Mouse (Mus musculus): ENCODE results near the gene Tm7sf2. TPM values are rescaled to one million over a fixed set of nuclear protein-coding genes. Genes with fewer than 3 reads are reported as not detected.
A peak's percentile ranks its signal among the peaks of the same experiment; 100 is the strongest.

Tm7sf2 gene
- polyA plus RNA-seq, 1 experiment from 2014 or later, result 34.9 TPM

DNA sequence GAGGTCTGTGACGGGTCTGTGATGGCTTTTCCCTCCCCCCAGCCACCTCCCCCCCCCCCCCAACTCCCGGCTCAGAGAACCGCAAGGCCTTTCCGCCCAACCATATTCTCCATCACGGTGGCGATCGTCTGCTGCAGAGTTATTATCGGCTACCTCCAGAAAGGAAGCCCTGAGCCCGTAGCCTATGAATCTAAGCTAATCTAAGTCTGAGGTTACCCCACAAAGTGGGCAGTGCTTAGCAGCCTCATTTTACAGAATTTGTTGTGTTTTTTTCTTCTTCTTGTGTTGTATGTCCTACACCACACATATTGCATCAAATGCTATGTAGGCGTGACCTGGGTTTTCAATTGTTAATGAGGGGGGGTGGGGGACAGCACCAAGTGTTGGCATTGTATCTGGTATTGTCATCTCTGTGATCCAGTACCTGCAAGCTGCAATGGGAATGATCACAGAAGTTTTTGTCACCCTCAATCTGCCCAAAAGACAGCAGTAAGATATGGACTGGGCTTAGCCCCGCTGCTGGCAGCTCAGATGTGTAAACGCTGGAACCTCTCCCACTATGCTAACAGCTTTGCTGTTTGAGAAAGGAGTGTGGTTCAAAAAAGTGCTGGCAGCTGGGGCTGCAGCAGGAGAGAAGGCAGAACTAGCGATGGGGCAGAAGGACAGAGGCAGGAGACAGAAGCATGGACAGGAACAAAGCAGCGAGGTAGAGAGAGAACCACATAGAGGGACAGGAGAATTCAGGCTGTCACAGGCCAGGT, 37.5 kb downstream of the Tm7sf2 start:
- Histone ChIP-seq H3K9me3 (no peaks in the 10 kb centered on the region), H3K9ac (no peak overlapping the region), H3K27ac (no peak overlapping the region), H3K36me3 (no peaks in the 10 kb centered on the region), H3K27me3 (replicated peaks) (no peaks in the 10 kb centered on the region), H3K4me1 (replicated peaks) (no peaks in the 10 kb centered on the region), H3K4me2 (replicated peaks) (no peak overlapping the region), H3K4me3 (replicated peaks) (no peak overlapping the region)
- 68% methylated on average over 14 of the region's 14 CpGs for WGBS
- no peak for ATAC-seq

DNA sequence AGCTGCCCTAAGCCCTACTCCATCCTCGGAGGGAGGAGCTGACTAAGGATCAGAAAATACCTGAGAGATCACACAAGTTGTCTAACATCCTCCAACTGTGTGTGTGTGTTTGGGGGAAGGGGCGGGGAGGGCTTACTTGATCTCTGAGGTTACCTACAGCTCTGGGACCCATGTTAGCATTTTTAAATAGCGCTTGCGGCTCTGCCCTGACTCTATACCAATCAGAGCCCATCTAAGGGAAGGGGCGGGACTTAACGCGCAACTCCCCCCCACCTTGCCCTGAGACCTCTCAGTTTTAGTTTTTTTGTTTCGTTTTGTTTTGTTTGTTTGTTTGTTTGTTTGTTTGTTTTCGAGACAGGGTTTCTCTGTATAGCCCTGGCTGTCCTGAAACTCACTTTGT, 38.7 kb downstream of the Tm7sf2 start:
- Histone ChIP-seq H3K27me3 (replicated peaks) (no peaks in the 10 kb centered on the region), H3K9ac (no peak overlapping the region), H3K27ac (no peak overlapping the region), H3K36me3 (no peaks in the 10 kb centered on the region), H3K9me3 (no peaks in the 10 kb centered on the region), H3K4me3 (replicated peaks) (no peak overlapping the region), H3K4me1 (replicated peaks) (no peaks in the 10 kb centered on the region), H3K4me2 (replicated peaks) (no peak overlapping the region)
- WGBS, result 79% methylated on average over 9 of the region's 9 CpGs
- ATAC-seq, result no peak

DNA sequence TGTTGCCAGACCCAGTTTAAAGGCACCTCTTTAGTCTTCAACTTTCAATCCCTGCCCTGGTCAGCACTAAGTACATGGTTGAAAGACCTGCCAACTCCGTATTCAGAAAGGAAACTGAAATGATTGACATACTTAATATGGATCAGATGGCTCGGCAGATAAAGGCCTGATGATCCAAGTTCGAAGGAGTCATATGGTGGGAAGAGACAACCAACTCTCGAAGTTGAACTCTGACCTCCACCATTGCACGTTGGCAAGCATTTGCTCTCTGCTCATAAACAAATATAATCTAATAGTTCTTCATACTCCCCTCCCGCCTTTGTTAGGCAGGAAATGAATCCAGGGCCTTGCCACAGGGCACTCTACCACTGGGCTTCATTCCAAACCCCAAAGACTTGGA, 39.2 kb downstream of the Tm7sf2 start:
- Histone ChIP-seq H3K9ac (no peak overlapping the region), H3K9me3 (no peaks in the 10 kb centered on the region), H3K27ac (no peak overlapping the region), H3K27me3 (replicated peaks) (no peaks in the 10 kb centered on the region), H3K4me2 (replicated peaks) (no peak overlapping the region), H3K36me3 (no peaks in the 10 kb centered on the region), H3K4me1 (replicated peaks) (no peaks in the 10 kb centered on the region), H3K4me3 (replicated peaks) (no peak overlapping the region)
- 75% methylated on average over 6 of the region's 6 CpGs for WGBS
- ATAC-seq, result no peak

DNA sequence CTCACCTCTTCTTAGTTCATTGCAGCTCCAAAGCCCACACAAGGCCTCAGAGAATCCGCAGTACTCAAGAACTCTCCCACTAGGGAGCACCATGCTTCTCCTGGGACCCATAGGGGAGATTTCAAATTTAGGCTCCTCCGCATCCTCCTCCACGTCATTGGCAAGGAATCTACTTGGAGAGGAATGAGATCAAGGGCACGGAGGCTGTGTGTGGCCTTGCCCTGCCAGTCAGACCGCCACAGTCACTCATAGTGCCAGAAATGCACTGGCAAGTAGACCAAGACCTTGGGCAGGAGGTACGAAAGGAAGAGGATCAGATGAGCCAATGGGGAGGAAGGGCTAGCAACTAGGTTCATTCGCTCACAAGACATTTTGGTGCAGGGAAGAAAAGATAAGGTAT, 44.2 kb downstream of the Tm7sf2 start:
- H3K9ac ChIP-seq, result no peak overlapping the region
- no peaks in the 10 kb centered on the region for H3K36me3 ChIP-seq
- H3K4me3 ChIP-seq (replicated peaks), result no peak overlapping the region
- H3K4me1 ChIP-seq (replicated peaks), result 0 out of 2 replicates have a peak, but pooled peaks cover 3% of the 10 kb centered on the region
- H3K4me2 ChIP-seq (replicated peaks), result no peak overlapping the region
- H3K27ac ChIP-seq, result no peak overlapping the region
- ATAC-seq, result no peak
- no peaks in the 10 kb centered on the region for H3K9me3 ChIP-seq
- WGBS, result 82% methylated on average over 7 of the region's 7 CpGs
- H3K27me3 ChIP-seq (replicated peaks), result no peaks in the 10 kb centered on the region; the same call in 1 of the 2 replicates

DNA sequence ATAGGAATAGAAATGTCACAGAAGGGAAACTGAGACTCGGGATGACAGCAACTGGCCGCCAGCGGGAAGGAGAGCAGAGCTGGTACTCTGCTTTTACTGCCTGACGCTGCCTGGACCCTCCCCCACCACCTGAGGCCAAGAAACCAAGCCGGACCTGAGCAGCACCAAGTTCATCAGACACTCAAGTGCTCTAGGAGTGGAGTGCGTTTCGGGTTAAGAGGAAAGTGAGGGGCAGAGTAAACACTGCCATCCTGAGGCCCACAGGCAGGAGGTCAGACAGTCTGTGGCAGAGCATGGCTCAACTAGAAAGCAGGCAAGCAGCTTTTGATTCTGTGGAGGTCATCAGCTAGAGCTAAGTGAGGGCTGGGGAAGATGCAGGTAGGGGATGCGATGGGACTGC, 45.1 kb downstream of the Tm7sf2 start:
- Histone ChIP-seq H3K4me2 (replicated peaks) (no peak overlapping the region), H3K4me1 (replicated peaks) (0 out of 2 replicates have a peak, but pooled peaks cover 7% of the 10 kb centered on the region), H3K27ac (no peak overlapping the region), H3K36me3 (no peaks in the 10 kb centered on the region), H3K4me3 (replicated peaks) (no peak overlapping the region), H3K27me3 (replicated peaks) (no peaks in the 10 kb centered on the region; the same call in 1 of the 2 replicates), H3K9me3 (no peaks in the 10 kb centered on the region), H3K9ac (no peak overlapping the region)
- ATAC-seq, result no peak
- 51% methylated on average over 8 of the region's 8 CpGs for WGBS

DNA sequence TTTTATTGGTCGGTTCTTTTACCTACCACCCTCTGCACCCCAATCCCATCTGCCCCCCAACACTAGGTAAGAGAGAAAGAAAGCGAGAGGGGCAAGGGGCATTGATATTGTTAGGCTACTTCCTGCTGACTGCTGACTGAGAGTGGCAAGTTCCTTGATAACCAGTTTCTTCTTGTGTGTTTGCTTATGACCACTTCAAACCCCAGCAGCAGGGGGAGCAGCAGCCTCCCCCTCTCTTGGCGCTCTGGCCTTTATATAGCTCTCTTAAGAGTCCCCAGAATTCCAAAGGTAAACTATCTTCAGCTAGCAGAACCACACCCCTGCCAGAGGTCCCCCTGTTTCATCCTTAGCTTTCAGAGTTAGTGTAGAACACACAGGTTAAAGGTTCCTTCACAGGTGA, 47.9 kb downstream of the Tm7sf2 start:
- Histone ChIP-seq H3K4me1 (replicated peaks) (peaks cover 14% of the 10 kb centered on the region), H3K27ac (no peak overlapping the region), H3K4me3 (replicated peaks) (no peak overlapping the region), H3K36me3 (no peaks in the 10 kb centered on the region), H3K4me2 (replicated peaks) (no peak overlapping the region), H3K9me3 (no peaks in the 10 kb centered on the region), H3K27me3 (replicated peaks) (no peaks in the 10 kb centered on the region; the same call in 1 of the 2 replicates), H3K9ac (no peak overlapping the region)
- no peak for ATAC-seq
- WGBS, result 53% methylated on average over 3 of the region's 3 CpGs

DNA sequence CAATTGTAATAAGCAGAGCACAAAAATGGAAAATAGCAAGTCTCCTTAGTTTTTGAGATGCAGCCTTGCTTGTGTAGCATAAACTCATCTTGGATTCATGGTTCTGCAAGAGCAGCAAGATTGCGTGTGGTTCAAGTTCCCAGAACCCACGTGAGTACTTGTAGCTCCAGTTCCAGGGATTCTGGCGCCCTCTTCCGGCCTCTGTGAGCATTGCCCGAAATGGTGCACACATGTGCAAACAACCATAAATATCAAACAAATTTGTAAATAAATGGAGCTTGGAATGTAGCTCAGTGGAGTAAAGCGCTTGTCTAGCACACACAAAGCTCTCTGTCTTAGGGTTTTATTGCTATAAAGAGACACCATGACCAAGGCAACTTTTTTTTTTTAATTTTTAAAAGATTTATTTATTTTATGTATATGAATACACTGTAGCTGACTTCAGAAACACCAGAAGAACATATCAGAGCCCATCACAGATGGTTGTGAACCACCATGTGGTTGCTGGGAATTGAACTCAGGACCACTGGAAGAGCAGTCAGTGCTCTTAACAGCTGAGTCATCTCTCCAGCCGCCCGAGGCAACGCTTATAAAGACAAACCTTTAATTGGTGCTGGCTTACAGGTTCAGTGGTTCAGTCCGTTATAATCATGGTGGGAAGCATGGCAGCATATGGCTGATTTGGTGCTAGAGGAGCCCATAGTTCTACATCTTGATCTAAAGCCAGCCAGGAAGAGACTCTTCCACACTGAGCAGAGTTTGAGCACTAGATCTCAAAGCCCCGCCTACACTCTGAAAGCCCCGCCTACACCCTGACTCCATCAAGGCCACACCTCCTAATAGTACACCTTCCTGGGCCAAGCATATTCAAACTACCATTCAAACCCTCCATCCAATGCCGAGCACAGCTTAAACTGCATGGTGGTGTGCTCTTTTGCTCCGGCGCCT, 49.8 kb downstream of the Tm7sf2 start:
- no peak overlapping the region for H3K27ac ChIP-seq
- H3K27me3 ChIP-seq (replicated peaks), result no peaks in the 10 kb centered on the region; the same call in 1 of the 2 replicates
- H3K4me2 ChIP-seq (replicated peaks), result no peak overlapping the region
- H3K4me1 ChIP-seq (replicated peaks), result peaks cover 14% of the 10 kb centered on the region
- no peak for ATAC-seq
- H3K36me3 ChIP-seq, result no peaks in the 10 kb centered on the region
- H3K9me3 ChIP-seq, result no peaks in the 10 kb centered on the region
- no peak overlapping the region for H3K9ac ChIP-seq
- WGBS, result 33% methylated on average over 15 of the region's 15 CpGs
- H3K4me3 ChIP-seq (replicated peaks), result no peak overlapping the region

DNA sequence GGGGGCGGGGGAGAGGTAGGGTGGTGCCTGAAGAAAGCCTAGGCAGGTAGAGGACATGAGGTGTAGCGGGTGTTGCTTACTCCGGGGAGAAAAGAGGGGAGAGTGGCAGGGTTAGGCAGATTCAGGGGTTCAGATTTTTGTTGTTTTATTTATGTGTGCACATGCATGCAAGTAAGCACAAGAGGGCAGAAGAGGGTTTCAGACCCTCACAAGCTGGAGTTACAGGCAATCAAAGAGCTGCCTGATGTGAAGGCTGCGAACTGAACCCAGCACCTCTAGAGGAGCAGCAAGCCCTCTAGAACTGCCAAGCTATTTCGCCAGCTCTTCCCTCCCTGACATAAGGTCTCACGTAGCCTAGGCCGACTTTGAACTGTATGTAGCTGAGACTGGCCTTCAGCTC, 51.6 kb downstream of the Tm7sf2 start:
- H3K9ac ChIP-seq, result no peak overlapping the region
- H3K9me3 ChIP-seq, result no peaks in the 10 kb centered on the region
- no peak overlapping the region for H3K27ac ChIP-seq
- H3K4me1 ChIP-seq (replicated peaks), result peaks cover 14% of the 10 kb centered on the region
- no peak for ATAC-seq
- no peaks in the 10 kb centered on the region for H3K36me3 ChIP-seq
- no peak overlapping the region for H3K4me3 ChIP-seq (replicated peaks)
- H3K4me2 ChIP-seq (replicated peaks), result 0 out of 2 replicates have a peak overlapping the region, but pooled peaks have one; percentile 96
- 50% methylated on average over 7 of the region's 7 CpGs for WGBS
- no peaks in the 10 kb centered on the region for H3K27me3 ChIP-seq (replicated peaks)

DNA sequence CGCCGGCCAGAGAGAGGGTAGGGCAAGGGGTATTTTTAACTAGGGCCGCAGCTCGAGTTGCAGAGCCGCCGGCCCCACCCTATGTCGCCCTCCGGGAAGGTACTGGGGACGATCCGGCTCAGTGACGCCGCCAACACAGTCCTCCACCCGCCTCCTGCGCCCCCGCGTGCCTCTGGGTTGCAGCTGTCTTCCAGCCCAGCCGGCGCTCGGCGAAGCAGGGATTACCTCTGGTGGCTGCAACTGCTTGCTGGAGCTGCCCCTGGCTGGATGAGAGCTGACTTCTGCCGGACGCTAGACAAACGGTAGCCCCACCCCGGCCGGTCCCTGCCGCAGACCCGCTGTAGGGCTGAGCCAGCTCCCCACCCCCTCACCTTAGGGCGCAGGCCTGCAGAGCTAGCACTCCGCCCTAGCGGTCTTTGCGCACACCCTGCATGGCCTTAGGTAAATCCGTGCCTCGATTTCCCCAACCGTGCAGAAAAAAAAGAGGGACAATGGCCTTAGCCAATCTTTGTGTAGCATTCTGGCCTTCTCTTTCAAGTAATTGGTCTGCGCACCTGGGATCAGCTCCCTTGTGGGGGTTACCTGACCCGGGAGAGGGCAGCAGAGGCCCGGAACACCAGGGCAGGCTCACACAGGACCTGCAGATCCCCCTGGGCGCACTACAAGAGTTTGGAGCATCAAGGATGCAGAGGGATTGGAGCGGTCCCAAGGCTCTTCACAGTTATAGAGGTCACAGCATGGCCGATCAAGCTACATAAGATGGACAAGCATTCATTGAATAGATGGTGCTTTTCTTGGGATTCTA, 52.5 kb downstream of the Tm7sf2 start, which contains the start of gene Capn1:
Gene Capn1, minus strand, starts transcription at position 387 of the 805 bp plus-strand sequence.
- 3% methylated on average over 40 of the region's 40 CpGs for WGBS

DNA sequence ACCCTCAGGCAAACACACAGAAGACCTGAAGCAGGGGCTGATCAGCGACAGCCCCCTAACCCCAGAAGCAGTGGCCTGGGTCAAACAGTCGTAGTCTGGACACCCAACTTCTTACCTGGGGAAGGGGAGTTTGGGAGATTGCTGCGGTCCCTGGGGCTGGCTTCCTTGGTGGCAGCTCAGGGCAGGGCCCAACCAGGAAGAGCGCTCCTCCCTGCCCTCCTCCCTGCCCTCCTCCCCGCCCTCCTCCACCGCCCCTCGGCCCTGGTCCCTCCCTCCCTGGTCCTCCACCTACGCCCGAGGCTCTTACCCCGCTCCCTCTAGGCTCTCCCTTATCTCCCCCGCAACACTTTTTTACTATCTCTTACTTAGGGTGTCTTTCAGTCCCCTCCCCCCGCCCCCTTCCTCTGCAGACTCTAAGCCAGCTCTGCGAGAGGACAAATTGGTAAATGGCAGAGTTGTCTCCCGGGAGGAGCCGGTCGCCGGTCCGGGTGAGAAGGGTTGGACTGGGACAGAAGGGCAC, 53.1 kb downstream of the Tm7sf2 start:
- ATAC-seq, result peak; percentile 91
- Histone ChIP-seq H3K27ac (peak overlapping the region; percentile 67), H3K4me2 (replicated peaks) (peak overlapping the region; percentile 96), H3K9ac (peak overlapping the region; percentile 66), H3K27me3 (replicated peaks) (no peaks in the 10 kb centered on the region), H3K4me3 (replicated peaks) (peak overlapping the region; percentile 59), H3K36me3 (no peaks in the 10 kb centered on the region), H3K4me1 (replicated peaks) (peaks cover 11% of the 10 kb centered on the region), H3K9me3 (no peaks in the 10 kb centered on the region)
- WGBS, result 5% methylated on average over 16 of the region's 18 CpGs

More for the DNA sequence above, 52.5 kb downstream of the Tm7sf2 start, which contains the start of gene Capn1:
- H3K4me3 ChIP-seq (replicated peaks), result peak within 1 kb of the TSS; percentile 59
- peak within 1 kb of the TSS; percentile 66 for H3K9ac ChIP-seq
- no peaks in the 10 kb centered on the region for H3K27me3 ChIP-seq (replicated peaks)
- H3K27ac ChIP-seq, result peak within 1 kb of the TSS; percentile 67
- H3K4me2 ChIP-seq (replicated peaks), result peak within 1 kb of the TSS; percentile 96
- ATAC-seq, result peak; percentile 86
- peaks cover 14% of the 10 kb centered on the region for H3K4me1 ChIP-seq (replicated peaks)
- no peaks in the 10 kb centered on the region for H3K36me3 ChIP-seq
- H3K9me3 ChIP-seq, result no peaks in the 10 kb centered on the region

DNA sequence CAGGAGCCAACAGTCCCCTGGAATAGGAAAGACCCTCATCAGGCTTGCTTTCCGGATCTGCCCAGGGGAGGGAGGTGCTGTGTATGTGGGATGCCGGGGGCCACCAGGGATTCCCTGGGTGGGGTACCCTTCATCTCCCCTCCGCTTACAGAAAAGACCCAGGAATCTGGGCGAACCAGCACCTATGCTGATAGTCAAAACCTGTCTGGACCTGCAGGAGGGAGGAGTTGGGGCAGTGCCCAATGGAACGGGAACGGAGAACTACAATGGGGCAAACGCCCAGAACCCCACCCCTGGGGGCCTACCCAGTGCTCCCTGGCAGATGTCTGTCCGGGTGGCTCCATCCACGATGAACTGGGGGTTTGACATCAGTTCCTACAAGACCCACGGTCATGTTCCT, 54.5 kb downstream of the Tm7sf2 start:
- no peaks in the 10 kb centered on the region for H3K27me3 ChIP-seq (replicated peaks)
- peaks cover 9% of the 10 kb centered on the region for H3K4me1 ChIP-seq (replicated peaks)
- H3K9me3 ChIP-seq, result no peaks in the 10 kb centered on the region
- H3K4me2 ChIP-seq (replicated peaks), result no peak overlapping the region
- H3K9ac ChIP-seq, result no peak overlapping the region
- H3K27ac ChIP-seq, result no peak overlapping the region
- H3K36me3 ChIP-seq, result no peaks in the 10 kb centered on the region
- WGBS, result 90% methylated on average over 10 of the region's 10 CpGs
- no peak overlapping the region for H3K4me3 ChIP-seq (replicated peaks)
- no peak for ATAC-seq
